Mouse (Mus musculus) CD4-positive helper T cell, adult 2 months (primary cell): ENCODE measurements at regions not wholly inside any gene's neighbourhood (a gene's known extent, or its start where the extent isn't known, plus 50 kb on each side); places are given as distances from the start of the nearest gene placed in this dataset.
"Not testable (repeated sequence)": the region's sequence is repeated elsewhere in the genome, so short reads cannot be mapped to it uniquely, and the experiment has no call there.

Experiments used
- DNase-seq: peaks from one replicate; pipeline ENCODE4 v3.0.0-alpha.2; 2012; ENCODE audit warnings: low read depth, missing footprints, low spot score

GRCm38 (mm10) chr16:20860606-20861005, 126.3 kb upstream of the Thpo start:
- DNase-seq, result not testable (repeated sequence)

- no peak for DNase-seq
Observed at GRCm38 (mm10) chr16:20854696-20855213, 120.4 kb upstream of the Thpo start.

GRCm38 (mm10) chr16:20838151-20838550, 103.8 kb upstream of the Thpo start:
- no peak for DNase-seq

DNA sequence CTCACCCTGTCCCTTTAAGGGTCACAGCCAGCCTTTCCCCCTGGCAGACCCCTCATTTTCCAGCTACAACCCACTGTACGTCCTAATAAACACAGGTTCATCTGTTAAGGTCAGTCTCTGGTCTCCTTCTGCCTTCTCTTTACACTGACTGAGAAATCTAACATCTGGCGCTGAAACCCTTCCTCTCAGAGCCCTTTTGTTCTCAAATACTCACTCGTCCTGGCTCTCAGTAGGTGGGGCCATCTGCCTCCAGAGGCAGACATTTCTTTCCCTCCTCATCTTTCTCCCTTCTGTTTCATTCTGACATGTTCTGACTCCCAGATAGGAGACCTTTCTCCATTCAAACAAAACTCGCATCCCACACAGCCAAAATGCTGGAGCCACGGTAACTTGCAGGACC, 102.6 kb upstream of the Thpo start:
- no peak for DNase-seq

GRCm38 (mm10) chr16:20833838-20834237, 99.5 kb upstream of the Thpo start:
- not testable (repeated sequence) for DNase-seq

- DNase-seq, result no peak
Observed at GRCm38 (mm10) chr16:20833301-20833700, 99.0 kb upstream of the Thpo start.

GRCm38 (mm10) chr16:20829732-20830435, 95.6 kb upstream of the Thpo start:
- peak; percentile 40 for DNase-seq

DNA sequence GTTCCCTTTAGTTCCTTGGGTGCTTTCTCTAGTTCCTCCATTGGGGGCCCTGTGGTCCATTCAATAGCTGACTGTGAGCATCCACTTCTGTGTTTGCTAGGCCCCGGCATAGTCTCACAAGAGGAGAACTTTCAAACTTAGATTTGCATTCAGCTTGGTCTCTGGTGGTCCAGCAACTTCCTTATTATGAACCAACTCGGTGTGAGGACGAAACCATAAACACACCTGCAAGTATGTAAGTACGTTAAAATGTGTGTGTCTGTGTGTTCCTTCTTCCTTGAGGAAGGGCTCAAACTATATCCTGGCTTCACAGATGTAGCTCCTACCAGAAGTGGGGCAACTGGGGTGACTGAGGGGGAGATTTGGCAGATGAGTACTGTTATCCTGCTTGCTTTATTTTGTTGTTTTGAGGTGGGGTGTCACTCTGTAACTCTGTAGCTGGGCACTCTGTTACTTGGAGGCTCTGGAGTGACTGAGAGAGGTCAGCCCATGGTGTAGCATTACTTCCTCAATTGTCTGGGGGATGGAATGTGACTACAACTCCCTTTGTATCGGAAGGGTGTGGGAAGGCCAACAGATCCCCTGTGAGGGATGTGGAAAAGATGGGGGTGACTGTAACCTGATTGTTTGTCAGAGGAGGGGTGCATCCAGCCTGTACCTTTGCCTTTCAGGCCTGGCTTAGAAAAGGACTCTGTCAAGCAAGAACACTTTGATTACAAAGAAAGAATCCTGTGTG, 94.9 kb upstream of the Thpo start:
- no peak for DNase-seq

DNA sequence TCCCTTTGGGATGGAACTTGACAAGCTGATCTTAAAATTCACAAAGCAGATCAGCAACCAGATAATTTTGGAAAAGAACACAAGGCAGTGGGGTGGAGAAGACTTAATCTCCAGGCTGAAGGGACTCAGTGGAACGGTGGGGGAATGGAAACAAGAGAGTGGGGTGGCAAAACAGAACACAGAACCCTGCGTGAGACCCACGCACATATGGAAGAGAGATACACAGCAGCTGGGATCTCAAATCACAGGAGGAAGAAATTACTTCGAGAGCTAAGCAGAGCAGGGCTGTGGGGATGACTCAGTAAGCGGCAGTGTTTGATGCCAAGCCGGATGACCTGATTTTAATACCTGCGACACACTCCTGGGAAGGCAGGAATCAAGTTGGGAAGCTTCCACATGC, 89.9 kb upstream of the Thpo start:
- DNase-seq, result no peak

GRCm38 (mm10) chr16:20820939-20821338, 86.6 kb upstream of the Thpo start:
- DNase-seq, result no peak

- no peak for DNase-seq
Observed at GRCm38 (mm10) chr16:20819568-20819967, 85.3 kb upstream of the Thpo start.

- no peak for DNase-seq
Observed at GRCm38 (mm10) chr16:20818711-20819189, 84.4 kb upstream of the Thpo start.

DNA sequence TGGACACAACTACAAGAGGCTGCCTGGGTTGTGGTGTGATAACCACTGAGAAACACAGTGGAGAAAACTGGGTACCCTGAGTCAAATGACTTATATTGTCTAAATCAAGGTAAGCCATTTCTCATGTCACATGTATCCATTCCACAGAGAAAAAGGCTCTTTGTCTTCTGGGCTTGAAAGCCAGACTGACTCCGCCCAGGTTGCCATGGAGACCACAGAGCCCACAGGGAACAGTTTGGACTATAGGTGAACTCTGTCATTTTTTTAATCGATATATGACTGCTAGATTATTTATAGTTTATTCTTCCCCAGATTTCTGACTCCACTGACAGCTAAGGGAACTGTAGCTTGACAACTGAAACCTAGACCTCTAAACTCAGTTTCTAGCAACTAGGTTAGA, 80.7 kb upstream of the Thpo start:
- DNase-seq, result no peak

DNA sequence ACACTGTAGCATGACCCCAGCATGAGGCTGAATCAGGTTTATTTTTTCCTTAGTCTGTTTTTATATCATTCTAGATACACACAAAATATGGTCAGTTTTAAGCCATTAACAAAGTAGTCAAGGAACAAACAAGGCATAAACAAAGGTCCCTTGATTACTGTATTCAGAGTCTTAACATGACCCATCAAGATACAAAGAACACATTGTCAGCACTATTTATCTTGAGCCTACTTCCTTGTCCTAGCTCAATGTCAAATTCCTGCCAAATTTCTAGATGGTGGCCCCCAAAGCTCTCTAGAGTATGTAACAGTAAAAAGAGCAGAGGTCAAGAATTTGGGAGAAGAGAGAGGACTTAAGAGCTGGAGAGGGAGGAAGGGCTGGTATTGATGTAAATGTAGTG, 79.9 kb upstream of the Thpo start:
- DNase-seq, result no peak

GRCm38 (mm10) chr16:20812025-20812424, 77.7 kb upstream of the Thpo start:
- not testable (repeated sequence) for DNase-seq

- no peak for DNase-seq
Observed at GRCm38 (mm10) chr16:20810322-20810721, 76.0 kb upstream of the Thpo start.

DNA sequence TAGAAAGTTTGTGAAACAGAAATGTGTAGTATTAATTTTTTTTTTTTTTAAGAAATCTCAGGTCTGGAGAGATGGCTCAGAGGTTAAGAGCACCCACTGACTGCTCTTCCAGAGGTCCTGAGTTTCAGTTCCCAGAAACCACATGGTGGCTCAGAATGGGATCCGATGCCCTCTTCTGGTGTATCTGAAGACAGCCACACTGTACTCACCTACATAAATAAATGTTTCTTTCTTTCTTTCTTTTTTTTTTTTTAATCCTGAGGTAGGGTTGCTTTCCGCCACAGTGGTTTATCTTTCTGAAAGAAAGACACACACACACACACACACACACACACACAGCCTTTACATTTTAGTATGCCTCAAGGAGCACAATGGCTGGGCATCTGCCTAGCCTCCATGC, 74.0 kb upstream of the Thpo start:
- DNase-seq, result no peak

GRCm38 (mm10) chr16:20806739-20807138, 72.4 kb upstream of the Thpo start:
- DNase-seq, result no peak

DNA sequence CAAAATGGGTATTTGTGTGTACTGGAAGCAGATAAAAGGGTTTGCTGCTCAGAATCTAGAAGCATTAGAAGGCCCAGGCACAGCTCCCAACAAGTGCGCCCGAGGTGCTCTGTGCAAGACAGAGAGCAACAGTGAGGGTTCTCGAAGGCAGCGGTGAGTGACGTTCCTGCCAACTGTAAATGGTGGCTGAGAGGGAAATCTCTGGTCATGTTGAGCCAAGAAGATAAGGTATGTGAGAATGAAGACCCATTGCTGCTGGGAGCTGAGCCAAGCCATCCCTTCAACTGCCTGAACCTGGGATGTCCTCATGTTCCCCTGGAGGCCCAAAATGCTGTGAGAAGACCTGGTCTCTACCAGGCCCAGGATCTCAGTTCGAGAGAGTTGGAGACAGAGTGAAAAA, 71.5 kb upstream of the Thpo start:
- DNase-seq, result no peak

GRCm38 (mm10) chr16:20805086-20805485, 70.8 kb upstream of the Thpo start:
- DNase-seq, result no peak

DNA sequence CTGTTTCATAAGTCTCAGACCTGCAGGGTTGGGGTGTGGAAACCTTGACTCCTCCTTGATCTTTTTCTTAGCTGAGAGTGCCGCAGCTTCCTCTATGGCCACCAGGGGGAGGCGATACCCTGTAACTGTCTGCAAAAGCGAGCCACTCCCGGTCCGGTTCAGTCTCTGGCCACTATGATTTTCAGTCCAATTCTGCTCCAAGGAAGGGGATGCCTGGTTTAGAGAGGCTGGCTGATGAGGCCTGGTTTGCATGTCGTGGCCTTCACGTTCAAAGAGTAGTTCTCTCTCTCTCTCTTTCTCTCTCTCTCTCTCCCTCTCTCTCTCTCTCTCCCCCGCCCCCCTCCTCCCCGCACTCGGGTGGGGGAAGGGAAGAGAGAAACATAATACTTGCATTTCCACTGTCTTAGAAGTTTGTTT, 70.3 kb upstream of the Thpo start:
- peak; percentile 82 for DNase-seq

- DNase-seq, result no peak
Observed at GRCm38 (mm10) chr16:20803278-20803930, 69.1 kb upstream of the Thpo start.
